Mouse (Mus musculus) stomach, embryonic 14.5 days (tissue): ENCODE data around the gene Trpm1. TPM values are rescaled to one million over a fixed set of nuclear protein-coding genes. Genes with fewer than 3 reads are reported as not detected.

Experiments
- ATAC-seq: fragments of 200-750 bp; cut with Nextera tagmentation; 2 replicates; pipeline ENCODE4 v1.8.0; 2017; ENCODE audit warnings: low read depth, moderate TSS enrichment; ENCODE audit not compliant: insufficient number of reproducible peaks, insufficient read depth, low FRiP score
- H3K27ac ChIP-seq: fragments of 300-500 bp; sonication (generic); 2 replicates; pipeline ENCODE4 v1.5.1; 2014; ENCODE audit warnings: mild to moderate bottlenecking, low read length, moderate library complexity, mixed read lengths
- H3K27me3 ChIP-seq: fragments of 300-500 bp; sonication (generic); 2 replicates; pipeline ENCODE4 v1.6.1; 2014; ENCODE audit warnings: low read length, control low read depth, mixed read lengths; ENCODE audit not compliant: control insufficient read depth, insufficient read depth
- H3K36me3 ChIP-seq: fragments of 300-500 bp; sonication (generic); 2 replicates; pipeline ENCODE4 v1.6.1; 2014; ENCODE audit warnings: mild to moderate bottlenecking, control low read depth, low read length, moderate library complexity, mixed read lengths; ENCODE audit not compliant: control insufficient read depth, insufficient read depth
- H3K4me1 ChIP-seq: fragments of 300-500 bp; sonication (generic); 2 replicates; pipeline ENCODE4 v1.6.1; 2014; ENCODE audit warnings: low read length, control low read depth, mixed read lengths; ENCODE audit not compliant: control insufficient read depth, insufficient read depth
- H3K4me2 ChIP-seq: fragments of 300-500 bp; sonication (generic); replicated peaks from 2 replicates; pipeline ENCODE4 v1.6.1; 2014; ENCODE audit warnings: low read depth, low read length, control low read depth
- H3K4me3 ChIP-seq: fragments of 300-500 bp; sonication (generic); 2 replicates; pipeline ENCODE4 v1.5.1; 2014; ENCODE audit warnings: low read depth, low read length, control low read depth
- H3K9ac ChIP-seq: fragments of 300-500 bp; sonication (generic); replicated peaks from 2 replicates; pipeline ENCODE4 v1.6.1; 2014; ENCODE audit warnings: low read depth, mild to moderate bottlenecking, control low read depth, low read length, moderate library complexity, mixed read lengths
- H3K9me3 ChIP-seq: fragments of 300-500 bp; sonication (generic); 2 replicates; pipeline ENCODE4 v1.6.1; 2016; ENCODE audit warnings: low read depth, low read length, control low read depth; ENCODE audit not compliant: control insufficient read depth
- WGBS: fragments of 180-500 bp; shearing (Covaris S2); extraction: QIAGEN DNeasy Blood & Tissue Kit; methylation state at CpG from one replicate; pipeline ENCODE4 v1.1.7; 2014; 5-methylcytosine and 5-hydroxymethylcytosine counted together
- polyA plus RNA-seq: library from polyadenylated mRNA; unstranded; fragments of >200 nt; fragmentation: Nextera tagmentation; extraction: Ambion mirVana; gene quantifications from 2 replicates; pipeline ENCODE4 v1.2.1, GENCODE M21; 2014

Gene Trpm1
- polyA plus RNA-seq, 1 experiment from 2014 or later = not detected

GRCm38 (mm10) chr7:64159612-64160591, 6.3 kb downstream of the Trpm1 start:
- Histone ChIP-seq H3K27me3 (no peaks in the 10 kb centered on the region), H3K4me1 (0 out of 2 replicates have a peak, but pooled peaks cover 4% of the 10 kb centered on the region), H3K36me3 (no peaks in the 10 kb centered on the region), H3K4me2 (no peak overlapping the region), H3K9me3 (no peaks in the 10 kb centered on the region), H3K9ac (no peak overlapping the region), H3K27ac (no peak overlapping the region), H3K4me3 (no peak overlapping the region)
- no peak for ATAC-seq
- 50% methylated on average over 7 of the region's 7 CpGs for WGBS

- Histone ChIP-seq H3K27me3 (no peaks in the 10 kb centered on the region), H3K9me3 (no peaks in the 10 kb centered on the region), H3K4me3 (no peak overlapping the region), H3K27ac (no peak overlapping the region), H3K4me2 (no peak overlapping the region), H3K36me3 (no peaks in the 10 kb centered on the region), H3K9ac (no peak overlapping the region), H3K4me1 (0 out of 2 replicates have a peak, but pooled peaks cover 4% of the 10 kb centered on the region)
- 64% methylated on average over 10 of the region's 10 CpGs for WGBS
- no peak for ATAC-seq
These were observed 7.3 kb downstream of the Trpm1 start for GRCm38 (mm10) chr7:64160737-64161470.

- Histone ChIP-seq H3K4me1 (0 out of 2 replicates have a peak, but pooled peaks cover 4% of the 10 kb centered on the region), H3K9me3 (no peaks in the 10 kb centered on the region), H3K27me3 (no peaks in the 10 kb centered on the region), H3K9ac (no peak overlapping the region), H3K4me3 (no peak overlapping the region), H3K27ac (no peak overlapping the region), H3K36me3 (no peaks in the 10 kb centered on the region), H3K4me2 (no peak overlapping the region)
- WGBS = 59% methylated on average over 7 of the region's 7 CpGs
- ATAC-seq = no peak
These were observed 8.4 kb downstream of the Trpm1 start for GRCm38 (mm10) chr7:64161990-64162389.

GRCm38 (mm10) chr7:64163086-64163485, 9.5 kb downstream of the Trpm1 start:
- no peaks in the 10 kb centered on the region for H3K9me3 ChIP-seq
- no peak overlapping the region for H3K4me3 ChIP-seq
- H3K36me3 ChIP-seq = no peaks in the 10 kb centered on the region
- WGBS = 91% methylated on average over 3 of the region's 3 CpGs
- ATAC-seq = no peak
- no peak overlapping the region for H3K9ac ChIP-seq
- H3K4me2 ChIP-seq = no peak overlapping the region
- no peak overlapping the region for H3K27ac ChIP-seq
- H3K4me1 ChIP-seq = 0 out of 2 replicates have a peak, but pooled peaks cover 4% of the 10 kb centered on the region
- H3K27me3 ChIP-seq = no peaks in the 10 kb centered on the region

- WGBS = 92% methylated on average over 1 of the region's 1 CpGs
- H3K27ac ChIP-seq = no peak overlapping the region
- ATAC-seq = no peak
- no peaks in the 10 kb centered on the region for H3K36me3 ChIP-seq
- H3K4me3 ChIP-seq = no peak overlapping the region
- 0 out of 2 replicates have a peak, but pooled peaks cover 4% of the 10 kb centered on the region for H3K4me1 ChIP-seq
- no peaks in the 10 kb centered on the region for H3K9me3 ChIP-seq
- H3K4me2 ChIP-seq = no peak overlapping the region
- H3K9ac ChIP-seq = no peak overlapping the region
- H3K27me3 ChIP-seq = no peaks in the 10 kb centered on the region
These were observed 10.3 kb downstream of the Trpm1 start for GRCm38 (mm10) chr7:64163890-64164289.

- 54% methylated on average over 3 of the region's 3 CpGs for WGBS
- Histone ChIP-seq H3K9ac (no peak overlapping the region), H3K36me3 (no peaks in the 10 kb centered on the region), H3K4me3 (no peak overlapping the region), H3K4me2 (no peak overlapping the region), H3K9me3 (no peaks in the 10 kb centered on the region), H3K27ac (no peak overlapping the region), H3K4me1 (no peaks in the 10 kb centered on the region), H3K27me3 (no peaks in the 10 kb centered on the region)
- no peak for ATAC-seq
These were observed 11.4 kb downstream of the Trpm1 start for GRCm38 (mm10) chr7:64164997-64165396.

- WGBS = 69% methylated on average over 3 of the region's 3 CpGs
- Histone ChIP-seq H3K9me3 (no peaks in the 10 kb centered on the region), H3K36me3 (no peaks in the 10 kb centered on the region), H3K4me2 (no peak overlapping the region), H3K4me1 (no peaks in the 10 kb centered on the region), H3K27ac (no peak overlapping the region), H3K9ac (no peak overlapping the region), H3K27me3 (no peaks in the 10 kb centered on the region), H3K4me3 (no peak overlapping the region)
- no peak for ATAC-seq
These were observed 12.4 kb downstream of the Trpm1 start for GRCm38 (mm10) chr7:64166025-64166424.

- no peak overlapping the region for H3K9ac ChIP-seq
These were observed 13.1 kb downstream of the Trpm1 start for GRCm38 (mm10) chr7:64166724-64167123.

More at GRCm38 (mm10) chr7:64166724-64167123, 13.1 kb downstream of the Trpm1 start:
- no peak overlapping the region for H3K4me3 ChIP-seq
- no peak overlapping the region for H3K27ac ChIP-seq
- H3K27me3 ChIP-seq = no peaks in the 10 kb centered on the region
- H3K9me3 ChIP-seq = no peaks in the 10 kb centered on the region
- ATAC-seq = no peak
- H3K4me1 ChIP-seq = no peaks in the 10 kb centered on the region
- H3K36me3 ChIP-seq = no peaks in the 10 kb centered on the region
- no peak overlapping the region for H3K4me2 ChIP-seq
